Mouse (Mus musculus) thymus, postnatal 25 days (tissue): Measurements from ENCODE around the gene Rreb1.
A peak's percentile ranks its signal among the peaks of the same experiment; 100 is the strongest.
"Not testable (repeated sequence)": the region's sequence is repeated elsewhere in the genome, so short reads cannot be mapped to it uniquely, and the experiment has no call there.

Source experiments
- DNase-seq: peaks from one replicate; pipeline ENCODE4 v3.0.0; 2022

Rreb1 gene

DNA sequence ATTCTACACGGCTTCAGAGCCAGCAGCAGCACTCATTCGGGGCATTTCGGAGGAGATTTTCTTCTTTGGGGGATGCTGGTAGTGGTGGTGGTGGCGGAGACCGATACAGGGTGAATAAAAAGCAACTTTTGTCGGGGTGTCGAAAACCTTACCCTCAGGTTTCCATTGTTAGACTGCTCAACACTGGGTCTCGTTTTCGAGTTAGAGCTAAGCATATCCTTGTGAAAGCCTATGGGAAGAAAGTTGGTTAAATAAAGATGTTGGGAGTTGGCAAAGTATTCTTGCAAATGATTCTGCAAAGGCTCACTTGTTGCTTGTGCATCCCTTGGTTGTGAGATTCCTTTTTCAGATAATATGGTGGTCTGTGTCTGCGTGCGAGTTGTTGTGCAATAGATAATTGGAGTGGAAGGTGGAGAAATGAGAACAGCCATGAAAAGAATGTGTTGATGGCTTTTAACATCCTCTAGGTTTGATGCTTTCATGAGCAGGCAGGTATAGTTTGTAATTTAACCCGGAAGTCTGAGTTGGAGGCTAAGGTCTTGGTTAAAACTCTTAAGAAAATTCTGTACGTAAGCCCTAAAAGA is 49.9 kb downstream of the Rreb1 start:
- no peak for DNase-seq

DNA sequence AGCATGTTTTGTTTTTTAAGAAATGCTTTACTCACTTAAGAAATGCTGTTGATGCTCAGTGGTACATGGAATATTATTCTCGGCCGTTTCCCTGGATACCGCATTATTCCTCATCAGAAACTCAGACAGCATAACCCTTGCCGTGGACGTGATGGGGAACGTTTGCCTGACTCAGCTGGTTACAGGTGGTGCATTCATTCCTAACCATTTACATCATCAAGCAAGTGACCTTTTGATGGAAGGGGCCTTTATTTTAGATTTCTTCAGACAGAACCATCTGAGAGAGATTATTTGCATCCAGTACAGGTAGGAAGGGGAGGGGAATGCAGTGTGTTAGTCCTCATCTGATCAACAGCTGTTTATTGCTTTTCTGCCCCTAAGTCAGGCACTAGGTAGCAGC is 50.7 kb downstream of the Rreb1 start:
- no peak for DNase-seq

DNA sequence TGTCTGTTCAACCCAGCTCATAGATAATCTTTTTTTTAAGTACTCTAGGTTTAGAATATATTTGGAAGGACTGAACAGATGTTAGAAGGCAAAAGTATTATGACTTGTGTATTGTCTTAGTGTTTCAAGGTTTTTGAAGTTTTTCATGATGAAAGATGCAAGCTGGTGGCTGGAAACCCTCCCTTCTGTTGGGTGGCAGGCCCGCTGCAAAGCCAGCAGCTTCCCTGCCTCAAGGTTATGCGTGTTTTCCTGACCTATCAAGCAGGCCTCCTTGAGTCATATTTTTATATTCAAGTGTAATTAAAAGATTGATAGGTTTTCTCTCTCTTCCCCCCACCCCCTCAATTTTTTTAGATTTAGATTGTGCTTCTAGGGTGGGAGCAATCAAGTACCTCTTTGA is 52.1 kb downstream of the Rreb1 start:
- DNase-seq = no peak

DNA sequence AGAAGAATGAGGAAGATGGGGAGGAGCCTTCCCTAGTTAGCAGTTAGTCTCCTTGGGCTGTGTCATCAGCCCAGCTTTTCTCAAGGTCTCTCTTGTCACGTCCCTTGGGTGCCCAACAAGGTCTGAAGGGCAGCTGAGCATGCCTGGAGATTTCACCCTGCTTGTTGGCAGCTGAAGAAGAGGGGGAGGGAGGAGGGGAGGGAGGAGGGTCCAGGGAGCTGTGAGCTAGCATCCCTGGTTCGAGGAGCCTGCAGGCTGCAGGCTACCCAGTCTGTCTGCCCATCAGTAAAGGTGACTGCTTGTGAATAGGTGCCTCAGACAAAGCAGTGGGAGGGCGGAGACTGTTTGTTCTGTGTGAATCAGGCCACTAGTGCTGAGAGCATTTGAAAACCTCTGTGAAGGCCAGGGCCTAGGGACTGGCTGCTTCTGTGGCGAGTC is 52.7 kb downstream of the Rreb1 start:
- DNase-seq = no peak

DNA sequence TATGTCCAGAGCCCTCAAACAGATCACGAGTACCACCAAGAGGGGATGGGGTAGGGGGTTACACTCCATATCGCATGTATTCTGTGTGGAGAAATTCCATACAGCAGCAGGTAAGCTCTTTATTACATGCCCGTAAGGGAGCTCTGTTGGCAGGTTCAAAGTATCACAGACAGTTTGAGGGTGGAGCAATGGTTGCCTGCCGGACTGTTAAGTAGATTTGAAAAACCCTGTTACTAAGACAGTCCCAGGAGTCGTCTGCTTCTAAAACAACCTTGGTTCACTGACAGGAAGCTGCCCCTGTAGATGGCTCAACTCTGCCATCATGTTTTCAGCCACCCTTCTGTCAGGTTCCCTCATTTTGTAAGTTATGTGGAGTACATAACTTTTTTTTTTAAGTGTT is 54.3 kb downstream of the Rreb1 start:
- no peak for DNase-seq

DNA sequence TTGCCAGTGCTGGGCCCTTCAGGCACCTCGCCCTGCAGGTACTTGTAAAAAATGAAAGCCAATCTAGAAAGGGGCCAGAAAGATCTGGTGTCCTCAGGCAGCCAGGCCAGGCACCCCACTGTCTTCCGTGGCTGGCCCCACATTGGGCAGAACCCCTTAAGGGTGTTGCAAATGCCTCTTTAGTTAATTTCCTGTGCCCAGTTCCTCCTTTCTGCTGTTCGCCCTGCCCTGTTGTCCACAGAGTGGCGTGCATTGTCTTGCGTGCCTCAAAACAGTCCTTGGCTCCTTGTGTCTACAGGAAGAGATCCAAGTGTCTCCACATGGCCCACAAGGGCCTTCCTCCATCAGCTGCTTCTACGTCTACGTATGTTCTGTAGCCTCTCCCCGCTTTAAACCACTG is 55.3 kb downstream of the Rreb1 start:
- DNase-seq = no peak

DNA sequence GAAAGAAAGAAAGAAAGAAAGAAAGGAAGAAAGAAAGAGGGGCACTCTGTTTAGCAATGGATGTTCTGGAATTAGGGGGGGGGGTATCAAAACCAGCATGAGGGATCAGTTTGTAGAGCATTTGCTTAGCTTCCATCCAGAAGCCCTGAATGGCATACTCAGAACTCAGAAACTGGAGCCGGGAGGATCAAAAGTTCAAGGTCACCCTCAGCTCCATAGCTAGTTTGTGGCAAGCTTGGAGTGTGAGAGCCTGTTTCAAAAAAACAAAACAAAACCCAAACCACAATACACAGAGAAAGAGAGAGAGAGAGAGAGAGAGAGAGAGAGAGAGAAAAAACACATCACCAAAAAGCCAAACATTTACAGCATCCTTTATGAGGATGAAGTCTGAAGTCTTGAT is 57.1 kb downstream of the Rreb1 start:
- no peak for DNase-seq

DNA sequence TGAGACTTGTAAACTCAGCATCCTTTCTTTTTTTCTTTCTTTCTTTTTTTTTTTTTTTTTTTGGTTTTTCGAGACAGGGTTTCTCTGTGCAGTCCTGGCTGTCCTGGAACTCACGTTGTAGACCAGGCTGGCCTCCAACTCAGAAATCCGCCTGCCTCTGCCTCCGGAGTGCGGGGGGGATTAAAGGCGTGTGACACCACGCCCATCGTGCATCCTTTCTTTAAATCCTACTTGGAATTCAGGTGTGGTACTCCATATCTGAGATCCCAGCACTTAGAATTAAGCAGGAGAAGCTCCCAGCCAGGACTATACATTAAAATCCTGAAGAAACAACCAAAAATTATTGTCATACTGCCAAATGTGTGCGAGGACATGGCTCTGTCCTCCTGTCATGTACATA is 57.6 kb downstream of the Rreb1 start:
- DNase-seq = not testable (repeated sequence)

DNA sequence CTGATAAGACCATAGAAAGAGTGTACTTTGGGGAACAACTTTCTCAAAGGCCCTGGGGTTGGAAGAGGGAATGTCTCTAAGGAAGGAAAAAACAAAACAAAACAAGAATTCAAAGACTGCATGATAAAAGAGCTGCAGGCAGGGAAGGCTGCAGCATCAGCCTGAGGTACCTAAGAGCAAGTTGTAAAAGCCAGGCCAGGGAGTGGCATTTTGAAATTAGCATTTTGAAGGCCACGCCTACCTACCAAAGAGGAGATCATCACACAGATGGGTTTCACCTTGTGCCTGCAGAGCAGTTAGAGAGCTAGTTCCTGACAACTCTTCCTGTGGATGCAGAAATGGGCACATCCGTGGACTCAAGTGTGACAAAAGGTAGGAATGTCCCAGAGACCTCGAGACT is 59.2 kb downstream of the Rreb1 start:
- no peak for DNase-seq

DNA sequence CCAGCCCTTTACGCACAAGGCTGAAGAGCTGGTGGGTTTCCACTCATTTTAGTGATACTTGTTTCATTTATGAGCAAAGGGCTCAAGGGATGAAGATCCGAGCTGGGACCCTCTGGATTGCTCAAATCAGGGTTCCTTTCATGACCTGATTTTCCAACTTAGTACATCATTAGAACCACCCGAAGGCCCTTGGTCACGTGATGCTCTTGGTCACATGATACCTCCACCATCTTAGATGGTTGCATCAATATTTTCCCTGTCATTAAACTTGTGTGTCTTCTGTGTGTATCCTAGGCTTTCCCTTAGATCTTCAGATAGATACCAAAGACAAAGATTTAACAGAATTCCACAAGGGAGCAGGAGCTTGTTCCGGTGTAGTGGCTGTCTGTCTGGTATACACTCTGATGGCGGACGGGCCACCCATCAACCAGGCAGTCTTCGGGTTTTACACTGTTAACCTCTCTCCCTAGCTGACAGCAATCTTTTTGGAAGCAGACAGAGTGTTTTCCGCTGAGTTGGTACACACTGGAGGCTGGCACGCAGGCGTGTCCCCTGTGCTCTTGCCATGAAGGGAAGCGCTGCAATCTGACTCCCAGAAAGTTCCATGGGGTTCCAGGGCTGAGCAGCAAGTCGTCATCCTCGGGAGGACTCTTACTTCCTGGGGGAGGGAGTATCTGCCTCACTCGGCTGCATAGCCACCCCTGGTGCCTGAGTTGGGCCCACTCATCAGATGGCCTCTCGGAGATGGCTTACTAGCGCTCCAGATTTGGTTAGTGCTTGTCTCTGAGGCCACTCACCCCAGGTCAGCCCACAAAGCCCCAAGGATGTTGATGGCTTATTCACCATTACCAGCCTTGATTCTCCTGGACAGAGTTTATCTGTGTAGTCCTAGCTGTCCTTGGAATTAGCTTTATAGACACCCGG is 60.3 kb downstream of the Rreb1 start:
- DNase-seq = no peak

DNA sequence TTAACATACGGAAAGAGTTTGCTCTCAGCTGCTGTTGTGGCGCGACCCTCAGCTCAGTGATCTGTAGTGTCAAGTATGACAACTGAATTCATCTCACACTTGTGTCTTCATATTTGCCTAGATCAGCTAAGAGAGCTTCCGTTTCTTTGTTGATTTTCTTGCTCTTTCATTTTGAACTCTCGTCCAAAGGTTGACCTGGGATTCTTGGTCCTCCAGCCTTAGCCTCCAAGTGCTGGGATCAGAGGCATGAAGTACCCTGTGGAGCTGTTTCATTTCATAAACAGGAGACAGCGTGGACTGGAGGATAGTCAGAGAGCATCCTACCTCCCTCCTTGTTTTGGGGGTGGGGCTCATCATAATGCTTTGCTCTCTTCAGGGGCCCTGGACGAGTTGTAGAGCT is 65.0 kb downstream of the Rreb1 start:
- no peak for DNase-seq

DNA sequence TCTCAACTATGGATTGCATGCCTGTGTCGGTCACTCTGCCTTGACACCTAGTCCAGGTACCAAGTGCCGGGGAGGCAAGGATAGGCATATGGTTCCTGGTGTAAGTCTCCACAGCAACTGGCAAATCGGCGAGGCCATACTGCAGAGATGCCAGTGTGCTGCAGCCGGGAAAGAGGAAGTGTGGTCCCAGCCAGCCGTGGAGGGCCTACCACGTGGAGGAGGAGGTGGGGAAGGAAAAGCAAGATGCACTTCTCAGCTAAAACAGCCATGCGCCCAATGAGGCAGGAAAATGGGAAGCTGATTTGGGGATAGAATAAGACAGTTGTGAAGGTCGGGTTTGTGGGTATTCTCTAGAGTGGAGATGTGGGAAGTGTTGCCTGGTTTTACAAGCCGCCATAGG is 65.6 kb downstream of the Rreb1 start:
- DNase-seq = no peak

DNA sequence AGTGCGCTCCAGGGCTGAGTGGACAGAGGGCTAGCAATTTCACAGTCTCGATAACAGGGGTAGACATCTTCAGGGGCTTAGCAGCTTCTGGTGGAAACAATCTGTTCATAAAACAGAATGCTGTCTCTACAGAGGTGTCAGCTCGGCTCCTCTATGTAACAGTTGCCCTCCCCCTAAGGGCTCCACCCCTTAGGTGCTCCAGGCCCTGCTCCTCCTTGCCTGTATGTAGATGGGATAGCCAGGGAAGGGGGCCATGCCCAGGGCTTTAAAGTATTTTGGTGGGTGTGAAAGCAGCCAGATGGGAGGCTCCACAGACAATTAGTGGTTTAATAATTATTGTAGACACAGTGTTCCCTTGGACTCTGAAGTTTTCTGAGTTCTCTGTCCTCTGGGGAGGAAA is 67.0 kb downstream of the Rreb1 start:
- DNase-seq = no peak

DNA sequence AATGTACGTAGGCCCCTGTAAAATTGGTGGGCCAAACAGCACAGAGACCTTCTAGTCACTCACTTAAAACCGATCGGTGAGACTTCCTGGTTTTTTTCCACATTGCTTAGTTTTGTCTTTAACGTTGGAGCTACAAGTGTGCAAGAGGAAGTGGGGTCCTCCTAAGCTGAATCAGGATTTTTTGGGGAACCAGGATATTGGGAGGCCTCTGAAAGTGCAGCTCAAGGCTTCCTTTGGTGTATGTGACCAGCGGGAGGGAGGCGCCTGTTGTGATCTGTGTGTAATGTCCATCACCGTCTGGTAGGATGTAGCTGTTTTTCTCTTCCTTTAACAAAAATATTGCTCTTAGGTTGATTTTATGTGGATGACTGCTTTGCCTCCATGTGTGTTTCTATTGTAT is 67.4 kb downstream of the Rreb1 start:
- DNase-seq = no peak

DNA sequence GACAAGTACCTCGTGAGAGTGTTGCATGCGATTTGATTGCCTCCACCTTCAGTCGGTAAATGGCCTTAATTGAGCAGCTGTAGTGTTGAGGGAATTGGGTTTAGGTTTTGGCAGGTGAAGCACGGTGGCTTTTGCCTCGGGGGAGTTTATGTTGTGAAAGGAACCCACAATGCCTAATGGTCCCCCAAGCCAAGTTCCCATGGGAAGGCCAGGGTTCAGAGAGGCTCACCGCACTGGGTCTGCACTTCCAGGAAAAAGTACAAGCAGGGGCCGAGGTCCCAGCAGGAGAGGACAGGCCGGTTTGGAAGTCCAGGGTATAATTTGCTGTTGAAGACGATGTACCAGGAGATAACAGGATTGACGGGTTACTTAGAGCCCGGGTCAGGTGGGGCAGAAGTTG is 68.3 kb downstream of the Rreb1 start:
- no peak for DNase-seq

DNA sequence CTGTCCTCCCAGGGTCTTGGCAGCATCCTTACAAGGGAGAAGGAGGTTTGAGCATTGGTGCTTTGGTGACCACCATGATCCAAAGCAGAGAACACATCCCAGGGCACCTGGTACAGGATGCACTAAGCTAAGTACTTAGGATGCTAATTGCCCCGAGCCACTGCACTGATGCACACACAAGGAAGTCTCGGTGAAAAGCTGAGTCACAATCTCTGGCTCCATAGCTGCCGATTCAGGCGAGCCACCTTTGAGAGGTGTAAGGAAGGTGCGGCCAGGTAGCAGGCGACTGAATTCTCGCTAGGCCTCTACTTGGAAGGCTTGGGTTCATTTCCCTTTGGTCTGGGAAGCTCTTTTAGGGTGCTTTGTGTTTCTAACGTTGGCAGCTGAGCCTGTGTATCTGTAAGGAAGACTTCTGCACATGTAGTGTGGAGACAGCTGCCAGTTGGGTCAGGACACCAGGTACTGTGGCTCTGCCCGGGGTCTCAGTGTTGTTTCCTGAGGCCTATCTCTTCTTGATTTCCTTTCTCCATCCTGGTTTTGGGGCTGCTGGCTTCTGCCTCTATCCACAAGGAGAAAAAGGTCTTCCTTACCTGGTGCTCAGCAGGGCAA is 68.9 kb downstream of the Rreb1 start:
- DNase-seq = no peak

DNA sequence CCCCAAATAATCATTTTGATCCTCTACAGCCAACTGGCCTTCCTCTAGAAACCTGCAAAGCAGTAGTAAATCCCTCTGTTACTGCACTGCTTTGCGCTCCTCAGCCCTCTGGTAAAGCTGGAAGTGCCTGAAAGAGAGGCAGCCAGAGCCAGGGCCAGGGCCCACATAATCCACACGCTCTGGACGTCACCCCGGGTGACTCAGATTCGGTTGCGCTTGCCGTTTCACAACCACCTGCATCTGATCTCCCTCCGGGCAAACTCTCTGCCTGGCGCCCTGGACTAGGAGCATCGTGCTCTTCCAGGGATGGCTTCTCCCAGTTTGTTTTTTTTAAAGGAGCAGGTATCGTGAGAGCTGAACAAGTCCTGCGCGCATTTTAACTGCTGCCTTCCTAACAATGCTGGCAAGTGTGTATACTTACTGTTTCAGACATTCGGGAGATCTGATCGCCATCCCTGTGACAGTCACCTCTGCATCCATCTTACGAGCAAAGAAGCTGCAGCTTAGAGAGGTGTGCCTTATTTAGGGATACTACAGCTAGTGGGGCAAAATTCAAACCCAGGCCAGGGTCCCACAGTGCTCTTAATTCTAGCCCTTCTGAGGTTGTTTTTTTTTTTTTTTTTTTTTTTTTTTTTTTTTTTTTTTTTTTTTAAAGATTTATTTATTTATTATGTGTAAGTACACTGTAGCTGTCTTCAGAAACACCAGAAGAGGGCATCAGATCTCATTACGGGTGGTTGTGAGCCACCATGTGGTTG is 69.6 kb downstream of the Rreb1 start:
- no peak for DNase-seq

DNA sequence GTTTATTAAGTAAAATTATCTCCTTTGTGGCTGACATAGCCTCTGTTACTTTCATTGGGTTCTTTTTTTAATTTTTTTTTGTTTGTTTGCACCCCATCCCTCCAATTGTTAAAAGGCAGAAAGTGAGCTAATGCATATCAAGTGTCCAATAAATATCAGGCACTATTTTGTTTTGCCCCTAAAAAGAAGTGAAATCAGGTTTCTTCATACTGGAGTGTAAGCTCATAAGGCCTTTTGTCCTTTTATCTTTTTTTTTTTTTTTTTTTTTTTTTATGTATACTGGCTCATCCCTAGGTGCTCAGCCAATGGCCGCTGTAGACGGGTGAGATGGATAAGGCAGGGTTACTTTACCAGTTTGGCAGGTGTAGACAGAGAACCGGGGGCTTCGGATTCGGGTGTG is 70.2 kb downstream of the Rreb1 start:
- DNase-seq = no peak

DNA sequence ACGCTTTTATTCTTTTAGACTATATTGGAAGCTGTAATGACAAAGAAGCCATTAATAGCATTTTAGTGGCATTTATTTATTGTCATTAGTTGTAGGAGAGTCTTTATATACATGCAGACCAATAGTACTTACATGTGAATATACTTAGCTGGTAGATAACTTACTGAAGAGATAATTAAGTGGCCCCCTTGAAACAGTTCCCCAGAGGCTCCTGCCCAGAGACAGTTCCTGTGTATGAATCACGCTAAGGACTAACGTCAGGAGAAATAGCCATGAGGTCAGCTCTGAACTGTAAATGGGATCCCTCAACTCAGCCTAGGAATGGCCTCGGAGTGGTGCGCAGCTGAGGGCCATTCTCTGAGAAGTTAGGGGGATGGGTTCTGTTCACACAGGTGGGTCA is 73.4 kb downstream of the Rreb1 start:
- no peak for DNase-seq

DNA sequence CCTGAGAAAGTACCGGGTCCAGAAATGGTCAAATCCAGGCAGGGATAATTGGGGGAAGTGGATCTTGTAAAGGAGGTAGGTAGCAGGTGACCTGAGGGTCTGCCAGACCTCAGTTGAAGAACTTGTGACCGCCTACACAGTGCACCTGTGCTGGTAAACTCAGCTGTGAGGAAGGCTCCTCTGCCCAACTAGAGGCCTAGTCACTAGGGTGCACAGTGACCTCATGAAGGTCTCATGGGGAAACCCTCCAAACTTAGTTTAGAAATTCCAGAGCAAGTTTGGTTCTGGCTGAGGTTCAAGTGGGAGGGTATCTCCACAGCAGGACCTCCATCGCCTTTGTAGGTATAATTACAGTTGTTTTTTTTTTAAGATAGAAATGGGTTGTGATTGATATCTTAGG is 74.7 kb downstream of the Rreb1 start:
- no peak for DNase-seq

DNA sequence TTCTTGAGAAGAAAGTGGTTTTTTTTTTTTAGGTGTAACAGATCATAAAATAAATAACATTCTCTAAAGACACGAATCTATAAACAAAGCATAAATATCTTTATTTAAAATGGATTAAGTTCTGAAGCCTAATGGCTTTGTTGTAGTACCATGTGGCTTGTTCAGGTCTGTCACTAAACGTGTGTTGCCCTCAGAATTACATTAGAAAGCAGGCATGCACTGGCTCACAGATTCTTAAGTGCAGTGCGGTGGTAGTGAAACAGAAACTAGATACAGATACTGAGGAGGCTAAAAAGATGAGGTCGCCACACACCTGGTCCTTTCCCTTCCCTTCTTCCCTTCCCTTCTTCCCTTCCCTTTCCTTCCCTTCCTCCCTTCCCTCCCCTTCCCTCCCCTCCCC is 75.2 kb downstream of the Rreb1 start:
- DNase-seq = no peak

DNA sequence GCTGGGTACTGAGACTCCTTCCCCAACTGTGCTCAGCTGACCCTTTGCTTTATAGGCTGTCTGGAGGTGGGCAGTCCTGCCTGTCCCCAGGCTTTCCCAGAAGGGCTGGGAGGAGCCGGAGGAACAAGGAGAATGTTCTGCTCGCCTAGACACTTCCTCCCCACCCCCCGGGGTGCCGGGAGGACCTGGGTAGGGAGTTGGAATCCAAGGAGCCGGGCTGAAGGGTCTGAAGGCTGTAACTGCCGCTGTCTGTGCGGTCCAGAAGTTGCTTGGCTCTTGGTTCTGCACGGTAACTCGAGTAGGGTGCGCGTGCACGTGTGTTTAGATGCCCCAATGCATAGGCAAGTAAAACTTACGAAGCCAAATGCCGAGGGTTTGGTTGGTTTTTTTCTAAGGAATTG is 75.8 kb downstream of the Rreb1 start:
- DNase-seq = peak; percentile 60

DNA sequence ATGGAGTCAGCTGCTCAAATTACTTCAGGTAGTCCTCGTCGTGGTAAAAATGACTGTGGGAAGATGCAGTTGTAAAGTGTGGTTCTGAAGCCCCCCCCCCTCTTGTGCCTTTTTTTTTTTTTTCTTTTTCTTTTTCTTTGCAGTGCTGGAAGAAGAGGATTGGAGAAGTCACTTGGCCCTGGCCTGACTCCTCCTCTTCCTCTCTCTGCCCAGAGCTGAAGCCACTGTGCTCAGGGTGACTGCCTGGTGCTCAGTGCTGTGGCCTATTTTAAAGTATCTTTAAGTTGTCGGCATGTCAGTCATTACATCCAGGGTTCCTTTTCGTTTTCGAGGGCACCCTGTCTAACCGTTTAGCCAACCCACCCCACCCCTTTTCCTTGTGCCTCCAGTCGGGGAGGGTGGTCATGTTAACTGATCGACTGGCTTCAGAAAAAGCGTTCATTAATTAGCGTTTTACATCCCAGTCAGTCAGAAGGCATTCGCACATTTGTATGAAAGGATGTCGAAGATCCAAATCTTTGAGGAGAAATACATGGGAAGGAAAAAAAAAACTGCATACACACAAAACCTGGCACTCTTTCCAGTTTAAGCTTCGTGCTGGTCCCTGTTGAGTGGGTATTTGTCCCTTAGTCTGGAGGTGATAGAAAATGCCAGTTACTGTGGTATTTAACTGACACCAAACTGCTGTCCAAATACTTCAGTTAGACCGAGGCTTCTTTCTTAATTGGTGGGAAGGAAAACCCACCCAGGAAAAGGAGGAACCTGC is 76.4 kb downstream of the Rreb1 start:
- DNase-seq = peak; percentile 38
